Mouse (Mus musculus): Measurements from ENCODE around the gene Arrdc3. TPM values are rescaled to one million over a fixed set of nuclear protein-coding genes. Genes with fewer than 3 reads are reported as not detected.

The Arrdc3 gene
- 51.1 and 52.7 TPM in 2 replicates for polyA plus RNA-seq (2015; fragmentation: Nextera tagmentation; extraction: Ambion mirVana)

DNA sequence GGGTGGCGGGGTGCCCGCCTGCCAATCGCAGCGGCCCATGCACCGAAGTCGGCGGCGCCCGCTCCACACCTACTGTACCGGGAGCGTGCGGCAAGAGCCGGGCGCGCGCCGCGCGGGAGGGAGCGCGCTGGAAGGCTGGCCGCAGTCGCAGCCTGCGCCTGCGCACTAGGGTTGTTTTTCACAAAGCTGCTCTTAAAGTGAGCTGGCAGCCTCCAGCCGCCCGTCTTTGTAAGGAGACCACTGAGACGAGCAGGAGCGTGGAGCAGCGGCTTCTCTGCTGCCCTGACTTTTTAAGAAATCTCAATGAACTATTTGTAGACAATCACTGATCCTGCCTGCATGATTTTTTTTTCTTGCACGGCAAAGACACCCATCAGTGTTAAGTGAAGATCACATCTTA, at the start of gene Arrdc3:
Gene Arrdc3 (plus strand): TSS at position 195 of the 400 bp plus-strand sequence.
- under 1% methylated on average over 27 of the region's 31 CpGs for WGBS
- H3K27me3 ChIP-seq = no peaks in the 10 kb centered on the region
- peak within 1 kb of the TSS; percentile 100 for H3K9ac ChIP-seq
- H3K36me3 ChIP-seq = peaks cover 4% of the 10 kb centered on the region; the same call in 1 of the 2 replicates
- peak within 1 kb of the TSS; percentile 88 for H3K4me3 ChIP-seq
- peak within 1 kb of the TSS; percentile 52 for H3K4me2 ChIP-seq
- H3K9me3 ChIP-seq = no peaks in the 10 kb centered on the region
- 0 out of 2 replicates have a peak, but pooled peaks cover 6% of the 10 kb centered on the region for H3K4me1 ChIP-seq
- H3K27ac ChIP-seq = peak within 1 kb of the TSS; percentile 100
- ATAC-seq (ENCODE audit: insufficient number of reproducible peaks, low FRiP score, low TSS enrichment, low read depth) = peak; percentile 71

DNA sequence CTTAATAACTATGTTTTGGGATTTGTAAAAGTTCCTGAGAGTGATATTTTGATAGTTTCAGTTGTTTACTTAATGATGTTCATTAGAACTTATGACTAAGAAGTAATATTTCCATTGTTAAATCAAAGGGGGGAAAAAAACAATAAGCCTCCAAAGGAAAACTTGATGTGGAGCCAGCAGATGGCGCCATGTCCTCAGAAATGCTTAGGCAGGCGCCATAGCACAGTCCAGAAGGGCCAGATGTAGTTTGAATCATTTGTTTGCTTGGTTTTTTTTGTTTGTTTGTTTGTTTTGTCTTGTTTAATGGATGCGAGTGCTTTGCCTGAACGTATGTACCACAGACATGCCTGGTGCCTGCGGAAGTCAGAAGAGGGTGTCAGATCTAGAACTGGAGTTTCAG, 21.0 kb upstream of the Arrdc3 start:
- Histone ChIP-seq H3K4me3 (no peak overlapping the region), H3K4me2 (no peak overlapping the region), H3K36me3 (no peaks in the 10 kb centered on the region), H3K9me3 (no peaks in the 10 kb centered on the region), H3K9ac (no peak overlapping the region), H3K27ac (no peak overlapping the region), H3K4me1 (no peaks in the 10 kb centered on the region), H3K27me3 (no peaks in the 10 kb centered on the region)
- 11% methylated on average over 5 of the region's 5 CpGs for WGBS
- no peak for ATAC-seq (ENCODE audit: insufficient number of reproducible peaks, low FRiP score, low TSS enrichment, low read depth)

DNA sequence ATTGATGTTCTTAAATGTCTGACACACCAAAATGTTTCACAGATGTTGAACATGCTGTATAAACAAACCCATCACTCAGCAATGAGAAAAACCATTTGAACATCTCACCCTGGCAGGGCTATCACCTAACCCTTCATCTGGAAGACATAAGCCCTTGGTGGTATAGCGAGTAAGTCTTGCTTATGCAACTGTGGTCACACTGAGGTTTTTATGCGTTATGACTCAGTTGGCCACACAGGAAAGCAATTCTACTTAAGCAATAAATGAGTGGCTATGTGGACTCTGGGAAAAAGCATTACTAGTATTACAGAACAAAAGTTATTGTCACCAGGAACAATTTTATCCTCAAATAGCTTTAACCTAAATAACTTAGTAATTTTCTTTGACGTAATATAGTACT, 19.0 kb upstream of the Arrdc3 start:
- Histone ChIP-seq H3K4me2 (no peak overlapping the region), H3K9ac (no peak overlapping the region), H3K4me1 (no peaks in the 10 kb centered on the region), H3K4me3 (no peak overlapping the region), H3K27ac (no peak overlapping the region), H3K9me3 (no peaks in the 10 kb centered on the region), H3K27me3 (no peaks in the 10 kb centered on the region), H3K36me3 (no peaks in the 10 kb centered on the region)
- 71% methylated on average over 3 of the region's 3 CpGs for WGBS
- no peak for ATAC-seq (ENCODE audit: insufficient number of reproducible peaks, low FRiP score, low TSS enrichment, low read depth)

DNA sequence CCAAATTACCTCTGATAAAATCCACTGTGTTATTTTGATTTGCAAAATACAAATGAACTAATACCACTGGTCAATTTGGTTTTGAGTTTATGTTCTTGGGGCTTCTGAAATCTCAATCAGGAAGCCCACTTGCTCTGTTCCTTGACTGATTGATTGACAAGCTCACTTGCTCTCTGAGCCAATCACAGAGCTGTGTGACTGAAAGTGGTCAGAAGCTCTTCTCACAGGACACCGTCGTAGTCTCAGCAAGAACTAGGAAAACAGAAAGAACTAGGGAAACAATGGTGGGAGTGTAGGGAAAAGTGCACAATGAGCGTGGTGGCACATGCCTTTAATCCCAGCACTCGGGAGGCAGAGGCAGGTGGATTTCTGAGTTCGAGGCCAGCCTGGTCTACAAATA, 8.1 kb upstream of the Arrdc3 start:
- no peak overlapping the region for H3K4me2 ChIP-seq
- H3K4me3 ChIP-seq = no peak overlapping the region
- WGBS = 90% methylated on average over 5 of the region's 5 CpGs
- no peak overlapping the region for H3K27ac ChIP-seq
- H3K27me3 ChIP-seq = no peaks in the 10 kb centered on the region
- H3K36me3 ChIP-seq = no peaks in the 10 kb centered on the region
- no peak for ATAC-seq (ENCODE audit: insufficient number of reproducible peaks, low FRiP score, low TSS enrichment, low read depth)
- no peaks in the 10 kb centered on the region for H3K9me3 ChIP-seq
- H3K4me1 ChIP-seq = no peaks in the 10 kb centered on the region
- H3K9ac ChIP-seq = no peak overlapping the region

DNA sequence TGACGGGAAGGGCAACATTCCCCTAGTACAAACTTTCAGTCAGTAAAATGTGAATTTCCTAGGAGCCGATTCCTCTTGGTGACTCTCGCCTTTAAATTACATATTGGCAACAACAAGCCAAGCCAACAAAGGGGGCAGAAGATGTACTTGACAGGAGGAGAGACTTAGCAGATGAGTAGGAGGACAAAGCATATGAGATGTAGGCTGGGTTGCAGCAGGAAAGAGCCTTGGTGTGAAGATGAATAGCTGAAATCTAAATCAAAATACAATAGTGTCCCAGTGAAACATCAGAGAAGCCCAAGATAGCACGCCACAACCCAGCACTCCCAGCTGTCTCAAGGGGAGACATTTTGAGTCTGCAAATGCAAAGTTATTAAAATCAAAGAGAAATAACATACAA, 2.4 kb upstream of the Arrdc3 start:
- Histone ChIP-seq H3K4me3 (no peak overlapping the region), H3K27me3 (no peaks in the 10 kb centered on the region), H3K4me2 (no peak overlapping the region), H3K9ac (no peak overlapping the region), H3K36me3 (no peaks in the 10 kb centered on the region), H3K27ac (no peak overlapping the region), H3K4me1 (0 out of 2 replicates have a peak, but pooled peaks cover 4% of the 10 kb centered on the region), H3K9me3 (no peaks in the 10 kb centered on the region)
- 74% methylated on average over 4 of the region's 4 CpGs for WGBS
- no peak for ATAC-seq (ENCODE audit: insufficient number of reproducible peaks, low FRiP score, low TSS enrichment, low read depth)

DNA sequence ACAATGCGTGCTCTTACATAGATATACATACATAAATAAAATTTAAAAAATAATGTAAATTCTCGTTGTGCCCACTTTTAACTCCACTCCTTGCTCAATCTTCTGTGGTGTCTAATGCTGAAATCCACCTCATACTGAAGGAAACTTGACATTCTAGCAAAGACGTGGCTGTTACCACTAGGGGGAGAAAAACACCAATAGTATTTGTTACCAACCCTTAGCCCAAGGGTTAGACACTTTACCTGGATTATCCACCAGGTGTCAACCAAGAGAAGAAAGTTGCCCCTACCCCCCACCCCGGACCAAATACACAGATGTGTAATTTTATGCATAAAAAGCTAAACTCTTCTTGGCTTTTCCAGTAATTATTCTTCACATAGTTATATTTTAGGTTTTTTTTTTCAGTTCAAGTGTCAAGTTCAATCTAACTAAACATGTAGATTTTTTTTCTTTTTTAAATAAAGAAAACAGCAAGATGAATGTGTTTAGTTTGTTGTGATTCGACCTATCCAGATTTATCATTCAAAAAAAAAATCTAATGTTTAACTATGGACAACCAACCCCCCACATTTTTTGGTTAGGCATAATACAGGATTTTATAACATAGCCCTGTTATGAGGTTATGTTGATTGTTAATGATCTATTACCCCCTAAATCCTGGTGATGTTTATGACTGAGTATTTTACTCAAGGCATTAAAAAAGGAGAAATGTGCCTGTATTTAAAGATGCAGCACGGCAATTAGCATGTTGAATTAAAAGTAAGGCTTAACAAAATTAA, 1.3 kb upstream of the Arrdc3 start:
- Histone ChIP-seq H3K36me3 (no peaks in the 10 kb centered on the region), H3K4me1 (0 out of 2 replicates have a peak, but pooled peaks cover 6% of the 10 kb centered on the region), H3K27ac (peak overlapping the region; percentile 100), H3K4me2 (no peak overlapping the region), H3K9me3 (no peaks in the 10 kb centered on the region), H3K9ac (no peak overlapping the region), H3K4me3 (0 out of 2 replicates have a peak overlapping the region, but pooled peaks have one; percentile 88), H3K27me3 (no peaks in the 10 kb centered on the region)
- WGBS = 16% methylated on average over 6 of the region's 6 CpGs
- no peak for ATAC-seq (ENCODE audit: insufficient number of reproducible peaks, low FRiP score, low TSS enrichment, low read depth)

DNA sequence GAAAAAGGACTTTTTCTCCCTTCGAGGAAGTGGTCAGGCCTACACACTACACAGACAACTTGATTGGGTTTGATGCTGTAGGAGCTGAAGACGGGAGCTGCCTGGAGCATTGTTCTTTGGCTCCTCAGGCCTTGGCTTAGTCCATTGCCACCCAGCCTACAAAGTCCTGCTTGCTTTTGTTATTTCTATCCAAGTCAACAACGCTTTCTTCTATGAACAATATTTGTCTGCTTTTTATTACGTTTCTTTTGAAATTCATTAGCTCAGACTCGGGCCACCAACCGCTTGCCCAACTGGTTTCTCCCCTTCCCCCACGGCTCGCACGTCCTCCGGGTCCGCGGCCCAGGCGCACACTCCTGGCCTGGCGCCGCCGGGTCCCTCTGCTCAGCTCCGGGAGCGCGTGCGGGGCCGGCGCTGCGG, 458 bp upstream of the Arrdc3 start:
- Histone ChIP-seq H3K36me3 (no peaks in the 10 kb centered on the region), H3K4me3 (peak overlapping the region; percentile 88), H3K9me3 (no peaks in the 10 kb centered on the region), H3K4me2 (peak overlapping the region; percentile 45), H3K9ac (peak overlapping the region; percentile 57), H3K27ac (peak overlapping the region; percentile 100), H3K4me1 (0 out of 2 replicates have a peak, but pooled peaks cover 6% of the 10 kb centered on the region), H3K27me3 (no peaks in the 10 kb centered on the region)
- peak; percentile 11 for ATAC-seq (ENCODE audit: insufficient number of reproducible peaks, low FRiP score, low TSS enrichment, low read depth)
- 0% methylated on average over 16 of the region's 23 CpGs for WGBS

DNA sequence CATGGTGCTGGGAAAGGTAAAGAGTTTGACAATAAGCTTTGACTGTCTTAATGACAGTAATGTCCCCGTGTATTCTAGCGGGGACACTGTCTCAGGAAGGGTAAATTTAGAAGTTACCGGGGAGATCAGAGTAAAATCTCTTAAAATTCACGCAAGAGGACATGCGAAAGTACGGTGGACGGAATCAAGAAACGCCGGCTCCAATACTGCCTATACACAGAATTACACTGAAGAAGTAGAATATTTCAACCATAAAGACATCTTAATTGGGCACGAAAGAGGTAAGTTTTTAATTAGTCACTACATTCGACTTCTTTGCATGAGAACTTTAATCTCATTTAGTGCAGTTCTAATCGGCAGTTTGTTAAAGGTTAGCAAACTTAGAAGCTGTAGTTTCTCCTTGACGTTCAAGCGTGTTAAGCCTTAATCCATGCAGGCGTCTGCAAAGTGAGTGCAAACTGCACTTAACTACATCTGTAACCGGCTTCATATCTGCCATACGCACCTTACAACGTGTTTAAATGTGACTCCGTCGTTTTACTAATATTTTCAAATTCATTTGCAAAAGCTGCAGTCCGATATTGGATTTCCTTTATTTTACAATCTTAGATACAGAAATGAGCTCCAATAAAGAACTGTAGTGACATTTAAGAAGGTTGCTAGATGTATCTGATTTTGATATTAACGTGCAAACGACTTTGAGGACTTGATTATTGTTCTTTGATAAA, 629 bp downstream of the Arrdc3 start:
- H3K27ac ChIP-seq = peak overlapping the region; percentile 100
- no peaks in the 10 kb centered on the region for H3K27me3 ChIP-seq
- 0 out of 2 replicates have a peak, but pooled peaks cover 6% of the 10 kb centered on the region for H3K4me1 ChIP-seq
- no peak for ATAC-seq (ENCODE audit: insufficient number of reproducible peaks, low FRiP score, low TSS enrichment, low read depth)
- H3K4me3 ChIP-seq = peak overlapping the region; percentile 88
- H3K9me3 ChIP-seq = no peaks in the 10 kb centered on the region
- under 1% methylated on average over 23 of the region's 23 CpGs for WGBS
- H3K36me3 ChIP-seq = peaks cover 6% of the 10 kb centered on the region
- peak overlapping the region; percentile 100 for H3K9ac ChIP-seq
- peak overlapping the region; percentile 52 for H3K4me2 ChIP-seq

DNA sequence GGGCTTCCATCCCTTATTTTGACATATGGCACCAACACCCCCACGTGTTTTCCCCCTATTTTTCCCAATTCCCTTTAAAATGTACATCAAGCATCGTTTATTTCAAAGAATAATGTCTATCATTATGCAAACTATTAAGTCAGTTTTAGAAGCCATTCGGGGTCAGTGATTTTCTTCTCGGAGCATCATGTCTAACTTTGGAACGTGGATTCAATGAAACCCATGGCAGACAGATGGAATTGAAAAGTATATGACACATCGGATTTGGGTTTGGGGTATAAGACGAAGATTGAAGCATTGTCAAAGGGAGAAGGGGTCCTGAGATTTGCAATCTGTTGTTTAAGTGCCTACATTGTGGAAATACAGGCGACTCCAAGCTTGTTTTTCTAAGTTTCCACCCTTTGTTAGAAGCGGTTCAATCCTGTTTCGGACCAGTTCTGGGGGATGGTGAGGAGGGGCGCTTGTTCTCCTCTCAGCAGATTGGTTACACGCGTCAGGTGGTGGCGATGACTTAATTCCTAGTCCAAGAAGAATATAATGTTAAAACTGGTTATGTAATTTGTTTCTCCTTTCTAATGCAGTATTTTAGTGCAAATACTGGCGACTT, 1.3 kb downstream of the Arrdc3 start:
- H3K9ac ChIP-seq = peak overlapping the region; percentile 100
- H3K36me3 ChIP-seq = peaks cover 8% of the 10 kb centered on the region
- H3K27ac ChIP-seq = peak overlapping the region; percentile 100
- H3K4me3 ChIP-seq = peak overlapping the region; percentile 88
- H3K4me1 ChIP-seq = 0 out of 2 replicates have a peak, but pooled peaks cover 6% of the 10 kb centered on the region
- H3K27me3 ChIP-seq = no peaks in the 10 kb centered on the region
- peak overlapping the region; percentile 52 for H3K4me2 ChIP-seq
- ATAC-seq (ENCODE audit: insufficient number of reproducible peaks, low FRiP score, low TSS enrichment, low read depth) = no peak
- H3K9me3 ChIP-seq = no peaks in the 10 kb centered on the region
- WGBS = under 1% methylated on average over 15 of the region's 15 CpGs

DNA sequence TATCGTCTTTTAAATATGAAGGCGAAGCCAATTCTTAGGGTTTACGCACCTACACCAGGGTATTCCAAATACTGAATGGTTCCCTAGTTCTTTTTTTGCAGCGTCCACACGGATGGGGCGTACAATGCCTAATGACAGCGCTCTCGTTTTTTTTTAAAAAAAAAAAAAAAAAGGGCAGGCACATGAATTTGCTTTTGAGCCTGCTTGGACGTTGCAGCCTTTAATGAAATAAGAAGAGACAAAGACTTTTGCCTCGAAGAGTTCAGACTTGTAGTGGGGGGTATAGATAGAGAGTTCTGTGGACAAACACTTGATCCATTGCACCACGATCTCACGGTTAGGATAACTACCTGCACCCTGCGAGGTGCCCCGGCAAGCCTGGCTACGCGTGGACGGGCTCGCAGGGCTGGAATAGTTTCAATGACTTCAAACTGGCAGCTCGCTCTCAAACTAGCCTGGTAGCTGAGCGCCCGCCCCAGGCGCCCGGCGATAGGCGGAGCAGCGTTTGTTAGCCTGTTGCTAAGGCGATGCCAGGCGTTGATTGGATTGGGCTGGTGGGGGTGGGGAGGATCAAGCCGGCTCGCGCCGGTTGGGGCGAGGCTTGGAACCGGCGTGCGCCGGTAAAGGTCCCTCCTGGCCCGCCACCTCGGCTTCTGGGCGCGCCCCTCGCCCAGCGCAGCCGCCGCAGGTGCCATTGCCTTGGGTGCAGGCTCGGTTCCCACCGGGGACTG, 2.1 kb downstream of the Arrdc3 start:
- Histone ChIP-seq H3K27ac (peak overlapping the region; percentile 100), H3K36me3 (peaks cover 12% of the 10 kb centered on the region), H3K4me2 (peak overlapping the region; percentile 52), H3K4me1 (0 out of 2 replicates have a peak, but pooled peaks cover 6% of the 10 kb centered on the region), H3K9ac (peak overlapping the region; percentile 100), H3K4me3 (peak overlapping the region; percentile 88), H3K27me3 (no peaks in the 10 kb centered on the region), H3K9me3 (no peaks in the 10 kb centered on the region)
- ATAC-seq (ENCODE audit: insufficient number of reproducible peaks, low FRiP score, low TSS enrichment, low read depth) = peak; percentile 89
- under 1% methylated on average over 47 of the region's 47 CpGs for WGBS

Measured in limb, embryonic 15.5 days (tissue).